Mouse (Mus musculus) Patski (cell line): ENCODE data around the gene Akap13. TPM values are rescaled to one million over a fixed set of nuclear protein-coding genes. Genes with fewer than 3 reads are reported as not detected.

Experiments
- ATAC-seq: fragments of 100-300 bp; one replicate; pipeline ENCODE4 v1.8.0; 2021
- CTCF ChIA-PET: fragments of 350-600 bp; sonication (Branson Sonifier 250); formaldehyde crosslinking; loops from one replicate; lab custom pipeline; 2022; ENCODE audit warnings: inconsistent platforms; lab: Charles Lee
- POLR2A ChIA-PET: fragments of 350-600 bp; sonication (Branson Sonifier 250); formaldehyde crosslinking; loops from one replicate; lab custom pipeline; 2022; ENCODE audit warnings: antibody characterized with exemption, inconsistent platforms; lab: Charles Lee
- DNase-seq: peaks from one replicate; pipeline ENCODE4 v3.0.0-alpha.2; 2011; ENCODE audit warnings: low read depth, low spot score
- H3K27me3 ChIP-seq: fragments of 371-371 bp; one replicate; pipeline ENCODE4 v1.5.1; 2021
- CTCF ChIP-seq: fragments of 100-300 bp; IDR thresholded peaks from one replicate; pipeline ENCODE4 v1.5.1; 2021
- in situ Hi-C: fragments of 300-500 bp; cut with MboI; formaldehyde crosslinking; loops from 3 replicates; pipeline ENCODE4 v1.11.1; 2018; ENCODE audit warnings: low pct_unique_long_range_greater_than_20kb, mixed read lengths
- polyA plus RNA-seq: library from polyadenylated mRNA; unstranded; gene quantifications from one replicate; pipeline ENCODE4 v1.2.3, GENCODE M21; 2021

The Akap13 gene
- polyA plus RNA-seq, 1 experiment from 2014 or later, result 17.3 TPM

DNA sequence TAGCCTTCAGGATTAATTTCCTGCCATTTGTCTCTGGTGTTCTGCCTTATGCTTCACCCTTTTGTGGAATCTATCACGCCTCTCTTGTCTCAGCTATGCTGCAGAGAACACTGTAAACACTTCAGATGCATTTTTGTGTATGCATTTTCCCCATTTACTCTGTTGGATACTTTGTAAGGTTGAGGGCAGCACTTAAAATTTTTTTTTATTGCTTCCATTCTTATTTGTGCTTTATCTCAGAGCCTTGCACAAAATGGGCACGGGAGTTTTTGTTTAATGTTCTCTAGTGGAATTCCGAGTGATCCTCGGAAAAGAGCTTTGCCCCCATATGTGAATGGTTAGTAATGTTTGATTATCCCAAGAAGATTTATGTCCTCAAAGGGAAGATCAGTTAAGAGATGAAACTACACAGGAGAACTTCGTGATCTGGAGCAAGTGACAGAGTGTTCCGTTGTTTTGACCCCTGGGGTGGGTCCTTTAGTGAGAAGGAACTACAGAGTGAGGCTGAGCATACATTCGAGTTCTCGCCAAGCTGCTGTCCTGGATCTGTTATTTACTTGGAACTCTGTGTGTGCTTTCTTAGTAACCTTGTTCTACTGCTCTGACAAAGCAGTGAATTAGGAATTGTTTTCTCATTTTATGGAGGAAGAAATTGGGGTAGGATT, 97.8 kb downstream of the Akap13 start:
- no peaks in the 10 kb centered on the region for H3K27me3 ChIP-seq
- no peak for DNase-seq
- TF ChIP-seq CTCF, result no peak
- in situ Hi-C loops, result no loop called here
- CTCF ChIA-PET, result interaction anchor here (1.0 to 6.0 kb wide), 2 partner anchors 96 to 155 kb away, joined by 4 to 29 read pairs; no protein-coding TSS in a partner anchor
- POLR2A ChIA-PET, result interaction anchor here (0.6 kb wide), 1 partner anchor 96 kb away, joined by 5 read pairs; no protein-coding TSS in a partner anchor
- no peak for ATAC-seq

DNA sequence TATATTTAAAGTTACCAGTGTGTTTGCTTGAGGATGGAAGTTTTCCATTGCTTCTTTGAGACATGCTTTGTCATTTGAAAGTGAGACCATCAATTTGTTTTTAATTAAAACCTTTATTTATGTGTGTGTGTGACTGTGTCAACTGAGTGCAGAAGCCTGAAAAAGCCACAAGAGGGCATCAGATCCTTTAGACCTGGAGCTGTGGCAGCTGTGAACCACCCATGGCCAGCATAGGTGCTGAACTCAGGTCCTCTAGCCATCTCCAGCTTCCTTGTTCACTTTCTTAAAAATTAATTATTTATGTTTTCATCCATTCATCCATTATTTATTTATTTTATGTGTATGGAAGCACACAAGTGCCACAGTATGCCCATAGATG, 98.3 kb downstream of the Akap13 start:
- DNase-seq (no peak), ATAC-seq (no peak)
- CTCF ChIA-PET, result interaction anchor here (1.3 to 6.0 kb wide), 5 partner anchors 13 to 183 kb away, joined by 3 to 29 read pairs (median 13); no protein-coding TSS in a partner anchor
- POLR2A ChIA-PET, result no interaction called here
- in situ Hi-C loops, result no loop called here
- H3K27me3 ChIP-seq, result no peaks in the 10 kb centered on the region
- TF ChIP-seq CTCF, result peak; percentile 55

- DNase-seq (no peak), ATAC-seq (no peak)
- no peak for TF ChIP-seq CTCF
- ChIA-PET CTCF (interaction anchor here (1.2 to 6.0 kb wide), 6 partner anchors 13 to 416 kb away, joined by 3 to 29 read pairs (median 8); no protein-coding TSS in a partner anchor), POLR2A (no interaction called here)
- no peaks in the 10 kb centered on the region for H3K27me3 ChIP-seq
- in situ Hi-C loops, result no loop called here
Measured at GRCm38 (mm10) chr7:75554065-75554464, 98.7 kb downstream of the Akap13 start.

- CTCF ChIA-PET, result interaction anchor here (0.7 to 6.0 kb wide), 21 partner anchors 11 to 417 kb away, joined by 3 to 29 read pairs (median 4); no protein-coding TSS in a partner anchor
- DNase-seq, result no peak
Measured at GRCm38 (mm10) chr7:75555940-75556339, 100.6 kb downstream of the Akap13 start.

DNA sequence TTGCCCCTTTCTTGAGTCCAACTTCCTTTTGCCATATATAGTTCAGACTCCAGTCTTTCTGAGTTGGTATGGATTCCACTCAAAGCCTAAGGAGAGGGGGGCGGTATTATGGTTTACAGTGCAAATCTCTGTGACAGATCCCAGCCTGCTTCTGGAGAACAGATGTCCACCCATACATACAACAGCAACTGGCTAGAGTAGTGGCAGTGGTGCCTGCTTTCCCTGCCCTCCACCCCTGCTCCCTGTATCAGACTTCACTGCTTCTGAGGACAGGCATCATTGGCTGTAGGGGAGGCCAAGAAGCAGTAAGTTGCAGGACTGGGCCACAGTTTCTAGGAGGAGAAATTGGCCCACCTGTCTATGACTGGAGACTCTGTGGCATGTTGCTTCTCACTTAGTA, 102.9 kb downstream of the Akap13 start:
- no peaks in the 10 kb centered on the region for H3K27me3 ChIP-seq
- ChIA-PET CTCF (interaction anchor here (0.8 to 2.0 kb wide), 2 partner anchors 188 to 191 kb away, joined by 4 to 5 read pairs; no protein-coding TSS in a partner anchor), POLR2A (no interaction called here)
- in situ Hi-C loops, result loop anchor here (5.0 kb wide), 3 partner anchors 101 to 426 kb away; partner anchors contain the start of gene Akap13
- no peak for TF ChIP-seq CTCF
- no peak for ATAC-seq
- DNase-seq, result no peak

More at GRCm38 (mm10) chr7:75555940-75556339, 100.6 kb downstream of the Akap13 start:
- no peak for ATAC-seq
- POLR2A ChIA-PET, result interaction anchor here (1.3 kb wide), 1 partner anchor 35 kb away, joined by 3 read pairs; no protein-coding TSS in a partner anchor
- peak; percentile 56 for TF ChIP-seq CTCF
- in situ Hi-C loops, result loop anchor here (5.0 kb wide), 3 partner anchors 99 to 424 kb away; partner anchors contain the start of gene Akap13
- no peaks in the 10 kb centered on the region for H3K27me3 ChIP-seq

DNA sequence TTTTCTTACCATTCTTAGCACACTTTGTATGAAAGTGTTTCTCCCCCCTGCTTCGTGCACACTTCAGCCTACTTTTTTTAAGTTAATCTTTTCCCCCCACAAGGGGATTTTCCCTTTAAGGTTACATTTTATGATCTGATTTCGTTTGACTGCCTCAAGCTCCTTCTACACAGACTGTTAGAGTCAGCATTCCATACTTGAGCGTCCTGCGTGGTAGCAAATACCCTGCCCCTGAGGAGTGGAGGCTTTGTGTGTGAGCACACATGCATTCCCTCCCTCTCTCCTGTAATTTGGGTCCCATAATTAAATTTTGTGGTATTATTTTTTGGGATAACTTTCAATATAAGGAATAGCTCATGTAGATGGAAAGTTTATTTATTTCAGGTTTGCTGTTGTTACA, 103.8 kb downstream of the Akap13 start:
- ChIA-PET POLR2A (no interaction called here), CTCF (interaction anchor here (0.8 to 2.0 kb wide), 5 partner anchors 11 to 192 kb away, joined by 3 to 6 read pairs (median 4); no protein-coding TSS in a partner anchor)
- no peaks in the 10 kb centered on the region for H3K27me3 ChIP-seq
- in situ Hi-C loops, result loop anchor here (5.0 kb wide), 3 partner anchors 102 to 427 kb away; partner anchors contain the start of gene Akap13
- no peak for ATAC-seq
- no peak for TF ChIP-seq CTCF
- DNase-seq, result no peak

- TF ChIP-seq CTCF, result no peak
- no peak for DNase-seq
- in situ Hi-C loops, result loop anchor here (5.0 kb wide), 3 partner anchors 103 to 428 kb away; partner anchors contain the start of gene Akap13
- ChIA-PET CTCF (interaction anchor here (0.8 to 2.0 kb wide), 5 partner anchors 11 to 193 kb away, joined by 3 to 6 read pairs (median 4); no protein-coding TSS in a partner anchor), POLR2A (no interaction called here)
- no peaks in the 10 kb centered on the region for H3K27me3 ChIP-seq
- no peak for ATAC-seq
Measured at GRCm38 (mm10) chr7:75559915-75560314, 104.6 kb downstream of the Akap13 start.

DNA sequence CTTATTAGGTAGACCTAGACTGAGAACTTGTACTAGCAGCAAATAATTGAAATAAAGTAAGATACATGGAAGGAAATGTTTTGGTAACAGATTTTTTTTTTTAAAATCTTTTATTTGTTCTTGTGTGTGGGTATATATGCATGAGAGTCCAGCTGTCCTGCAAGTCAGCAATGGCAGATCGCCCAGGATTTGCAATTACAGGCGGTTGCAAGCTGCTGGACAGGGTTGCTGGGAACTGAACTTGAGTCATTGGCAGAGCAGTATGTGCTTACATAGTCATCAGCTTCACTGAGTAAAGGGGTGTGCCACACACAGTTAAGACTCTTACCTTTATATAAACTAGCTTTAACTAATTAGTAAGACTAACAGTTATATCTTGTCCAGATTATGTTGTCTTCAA, 105.2 kb downstream of the Akap13 start:
- ATAC-seq, result no peak
- CTCF ChIA-PET, result interaction anchor here (0.8 kb wide), 1 partner anchor 12 kb away, joined by 3 read pairs; no protein-coding TSS in a partner anchor
- POLR2A ChIA-PET, result no interaction called here

DNA sequence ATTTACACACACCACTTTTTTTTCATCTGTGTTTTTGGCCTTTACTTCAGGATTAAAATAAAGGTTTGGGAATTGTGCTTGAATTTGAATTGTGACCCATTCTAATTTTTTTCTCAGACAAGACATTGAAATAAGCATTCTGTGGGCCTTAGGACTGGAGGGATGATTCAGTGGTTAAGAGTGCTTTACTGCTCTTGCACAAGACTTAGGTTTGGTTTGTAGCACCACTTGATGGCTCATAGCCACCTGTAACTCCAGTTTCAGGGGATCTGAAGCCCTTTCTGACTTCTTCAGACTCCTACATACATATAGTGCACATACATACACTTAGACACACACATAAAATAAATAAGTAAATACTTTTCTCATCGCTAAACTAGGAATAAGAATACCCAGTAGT, 105.8 kb downstream of the Akap13 start:
- ChIA-PET POLR2A (no interaction called here), CTCF (no interaction called here)
- in situ Hi-C loops, result no loop called here
- ATAC-seq, result no peak
- DNase-seq, result no peak
- TF ChIP-seq CTCF, result no peak
- no peaks in the 10 kb centered on the region for H3K27me3 ChIP-seq

More for the DNA sequence above, 105.2 kb downstream of the Akap13 start:
- no peak for DNase-seq
- no peak for TF ChIP-seq CTCF
- no peaks in the 10 kb centered on the region for H3K27me3 ChIP-seq
- in situ Hi-C loops, result no loop called here

DNA sequence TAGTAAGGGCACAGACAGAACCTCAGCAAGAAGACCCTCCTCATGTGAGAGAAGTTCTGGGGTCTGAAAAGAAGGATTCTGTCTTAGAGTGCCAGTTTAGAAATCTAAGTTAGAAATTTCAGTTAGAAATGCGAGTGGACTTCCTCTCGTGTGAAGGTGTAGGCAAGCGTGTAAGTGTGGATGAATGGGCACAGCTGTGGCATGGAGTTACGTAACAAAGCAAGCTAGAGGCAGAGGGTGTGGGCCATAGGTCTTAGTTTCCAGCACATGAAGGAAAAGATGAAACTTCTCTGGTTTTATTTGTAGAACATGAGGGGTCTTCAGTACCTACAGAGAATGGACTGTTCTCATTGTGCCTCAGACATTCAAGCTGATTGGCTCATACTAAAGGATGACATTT, 112.9 kb downstream of the Akap13 start:
- ATAC-seq (no peak), DNase-seq (no peak)
- no peaks in the 10 kb centered on the region for H3K27me3 ChIP-seq
- ChIA-PET POLR2A (no interaction called here), CTCF (interaction anchor here (1.2 to 3.8 kb wide), 4 partner anchors 13 to 41 kb away, joined by 3 to 24 read pairs (median 6); no protein-coding TSS in a partner anchor)
- no peak for TF ChIP-seq CTCF
- in situ Hi-C loops, result no loop called here
